Mouse (Mus musculus) forebrain, embryonic 16.5 days (tissue): Measurements from ENCODE around the gene Hcfc2. TPM values are rescaled to one million over a fixed set of nuclear protein-coding genes. Genes with fewer than 3 reads are reported as not detected.

Experiments used
- ATAC-seq: fragments of 200-750 bp; cut with Nextera tagmentation; 2 replicates; pipeline ENCODE4 v1.8.0; 2017; ENCODE audit warnings: mild to moderate bottlenecking, moderate library complexity
- H3K27ac ChIP-seq: fragments of 300-500 bp; sonication (generic); 2 replicates; pipeline ENCODE4 v1.5.1; 2014; ENCODE audit warnings: low read length, control low read depth
- H3K27me3 ChIP-seq: fragments of 300-500 bp; sonication (generic); replicated peaks from 2 replicates; pipeline ENCODE4 v1.6.1; 2014; ENCODE audit warnings: low read length; ENCODE audit not compliant: control insufficient read depth, insufficient read depth
- H3K36me3 ChIP-seq: fragments of 300-500 bp; sonication (generic); 2 replicates; pipeline ENCODE4 v1.6.1; 2014; ENCODE audit not compliant: control insufficient read depth, insufficient read depth
- H3K4me1 ChIP-seq: fragments of 300-500 bp; sonication (generic); replicated peaks from 2 replicates; pipeline ENCODE4 v1.6.1; 2014; ENCODE audit warnings: low read length; ENCODE audit not compliant: control insufficient read depth, insufficient read depth
- H3K4me2 ChIP-seq: fragments of 300-500 bp; sonication (generic); 2 replicates; pipeline ENCODE4 v1.6.1; 2014; ENCODE audit warnings: mild to moderate bottlenecking, low read length, control low read depth
- H3K4me3 ChIP-seq: fragments of 300-500 bp; sonication (generic); replicated peaks from 2 replicates; pipeline ENCODE4 v1.5.1; 2014; ENCODE audit warnings: mild to moderate bottlenecking, low read length, control low read depth
- H3K9ac ChIP-seq: fragments of 300-500 bp; sonication (generic); replicated peaks from 2 replicates; pipeline ENCODE4 v1.6.1; 2014; ENCODE audit warnings: low read depth, low read length, control low read depth
- H3K9me3 ChIP-seq: fragments of 300-500 bp; sonication (generic); 2 replicates; pipeline ENCODE4 v1.6.1; 2016; ENCODE audit warnings: low read length; ENCODE audit not compliant: control insufficient read depth
- WGBS: fragments of 180-500 bp; shearing (Covaris S2); extraction: QIAGEN DNeasy Blood & Tissue Kit; methylation state at CpG from one replicate; pipeline ENCODE4 v1.1.7; 2014; 5-methylcytosine and 5-hydroxymethylcytosine counted together
- polyA plus RNA-seq: library from polyadenylated mRNA; unstranded; fragments of >200 nt; fragmentation: Nextera tagmentation; extraction: Ambion mirVana; gene quantifications from 2 replicates; pipeline ENCODE4 v1.2.1, GENCODE M21; 2015

Gene Hcfc2
- polyA plus RNA-seq: 54.6 and 59.7 TPM in 2 replicates

DNA sequence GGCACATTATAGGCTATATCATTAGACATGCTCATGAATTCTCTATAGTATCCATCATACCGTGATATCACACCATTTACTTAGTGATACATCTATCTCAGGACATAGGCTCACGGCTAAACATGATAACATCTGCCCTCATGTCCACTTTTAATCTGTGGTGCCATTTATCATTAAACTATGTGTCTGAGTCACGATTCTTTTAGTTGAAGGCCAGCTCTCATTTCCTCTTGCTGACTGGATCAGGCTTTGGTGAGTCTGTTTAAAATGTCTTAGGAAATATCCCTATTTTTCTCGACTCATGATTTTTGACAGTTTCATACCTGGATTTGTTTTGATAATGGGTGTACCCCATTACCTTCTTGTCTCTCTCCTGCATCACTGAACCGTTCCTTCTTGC is at the start of gene Hcfc2:
Hcfc2 (plus strand) TSS at position 205 of the 400 bp plus-strand sequence.
- H3K27ac ChIP-seq: no peak within 1 kb of the TSS
- 90% methylated on average over 5 of the region's 5 CpGs for WGBS

GRCm38 (mm10) chr10:82647205-82647811 is 48.7 kb upstream of the Hcfc2 start:
- Histone ChIP-seq H3K27me3 (no peaks in the 10 kb centered on the region), H3K4me3 (no peak overlapping the region), H3K27ac (no peak overlapping the region), H3K36me3 (peaks cover 39% of the 10 kb centered on the region), H3K4me1 (no peaks in the 10 kb centered on the region), H3K9me3 (no peaks in the 10 kb centered on the region), H3K4me2 (no peak overlapping the region), H3K9ac (no peak overlapping the region)
- 96% methylated on average over 17 of the region's 17 CpGs for WGBS
- no peak for ATAC-seq

More for the DNA sequence above, at the start of gene Hcfc2:
- Histone ChIP-seq H3K4me1 (peaks cover 15% of the 10 kb centered on the region), H3K36me3 (no peaks in the 10 kb centered on the region), H3K9ac (no peak within 1 kb of the TSS), H3K27me3 (no peaks in the 10 kb centered on the region), H3K9me3 (no peaks in the 10 kb centered on the region), H3K4me3 (no peak within 1 kb of the TSS), H3K4me2 (no peak within 1 kb of the TSS)
- ATAC-seq: no peak

GRCm38 (mm10) chr10:82651221-82651620 is 44.7 kb upstream of the Hcfc2 start:
- Histone ChIP-seq H3K9ac (no peak overlapping the region), H3K4me2 (no peak overlapping the region), H3K36me3 (peaks cover 18% of the 10 kb centered on the region), H3K27me3 (no peaks in the 10 kb centered on the region), H3K27ac (no peak overlapping the region), H3K9me3 (no peaks in the 10 kb centered on the region), H3K4me1 (no peaks in the 10 kb centered on the region), H3K4me3 (no peak overlapping the region)
- 90% methylated on average over 5 of the region's 5 CpGs for WGBS
- ATAC-seq: no peak

GRCm38 (mm10) chr10:82652625-82653024 is 43.3 kb upstream of the Hcfc2 start:
- Histone ChIP-seq H3K27me3 (no peaks in the 10 kb centered on the region), H3K9ac (no peak overlapping the region), H3K4me3 (no peak overlapping the region), H3K36me3 (peaks cover 13% of the 10 kb centered on the region), H3K27ac (no peak overlapping the region), H3K4me1 (no peaks in the 10 kb centered on the region), H3K9me3 (no peaks in the 10 kb centered on the region), H3K4me2 (no peak overlapping the region)
- ATAC-seq: no peak
- WGBS: 80% methylated on average over 5 of the region's 5 CpGs

GRCm38 (mm10) chr10:82654581-82654980 is 41.4 kb upstream of the Hcfc2 start:
- Histone ChIP-seq H3K4me1 (no peaks in the 10 kb centered on the region), H3K4me2 (no peak overlapping the region), H3K9me3 (no peaks in the 10 kb centered on the region), H3K27me3 (no peaks in the 10 kb centered on the region), H3K27ac (no peak overlapping the region), H3K4me3 (no peak overlapping the region), H3K9ac (no peak overlapping the region), H3K36me3 (peaks cover 9% of the 10 kb centered on the region)
- ATAC-seq: no peak
- 92% methylated on average over 3 of the region's 3 CpGs for WGBS

- ATAC-seq: no peak
- Histone ChIP-seq H3K9ac (no peak overlapping the region; the same call in 1 of the 2 replicates), H3K36me3 (no peaks in the 10 kb centered on the region), H3K9me3 (no peaks in the 10 kb centered on the region), H3K4me2 (peak overlapping the region; percentile 22), H3K4me3 (no peak overlapping the region), H3K27ac (peak overlapping the region; percentile 91), H3K4me1 (peaks cover 13% of the 10 kb centered on the region), H3K27me3 (no peaks in the 10 kb centered on the region)
- WGBS: 83% methylated on average over 8 of the region's 8 CpGs
Measured at GRCm38 (mm10) chr10:82661820-82662219, 34.1 kb upstream of the Hcfc2 start.

- Histone ChIP-seq H3K27ac (peak overlapping the region; percentile 91), H3K36me3 (no peaks in the 10 kb centered on the region), H3K4me3 (no peak overlapping the region), H3K9ac (no peak overlapping the region), H3K9me3 (no peaks in the 10 kb centered on the region), H3K4me2 (peak overlapping the region; percentile 22; the same call in 1 of the 2 replicates), H3K27me3 (no peaks in the 10 kb centered on the region), H3K4me1 (peaks cover 14% of the 10 kb centered on the region)
- peak; percentile 92 for ATAC-seq
- 51% methylated on average over 14 of the region's 14 CpGs for WGBS
Measured at GRCm38 (mm10) chr10:82662267-82662990, 33.5 kb upstream of the Hcfc2 start.

DNA sequence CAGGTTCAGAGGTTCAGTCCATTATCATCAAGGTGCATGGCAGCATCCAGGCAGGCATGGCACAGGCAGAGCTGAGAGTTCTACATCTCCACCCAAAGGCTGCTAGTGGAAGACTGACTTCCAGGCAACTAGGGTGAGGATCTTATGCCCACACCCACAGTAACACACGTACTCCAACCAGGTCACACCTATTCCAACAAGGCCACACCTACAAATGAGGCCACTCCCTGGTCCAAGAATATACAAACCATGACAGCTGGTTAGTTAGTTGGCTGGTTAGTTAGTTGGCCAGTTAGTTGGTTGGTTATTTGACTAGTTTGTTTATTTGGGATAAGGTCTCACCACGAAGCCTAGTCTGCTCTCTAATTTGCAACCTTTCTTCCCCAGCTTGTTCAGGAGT is 32.7 kb upstream of the Hcfc2 start:
- H3K27me3 ChIP-seq: no peaks in the 10 kb centered on the region
- H3K9ac ChIP-seq: no peak overlapping the region
- no peak overlapping the region for H3K4me3 ChIP-seq
- H3K4me1 ChIP-seq: peaks cover 14% of the 10 kb centered on the region
- no peak overlapping the region for H3K4me2 ChIP-seq
- no peak for ATAC-seq
- H3K9me3 ChIP-seq: no peaks in the 10 kb centered on the region
- peak overlapping the region; percentile 91 for H3K27ac ChIP-seq
- H3K36me3 ChIP-seq: no peaks in the 10 kb centered on the region
- WGBS: 88% methylated on average over 2 of the region's 2 CpGs

DNA sequence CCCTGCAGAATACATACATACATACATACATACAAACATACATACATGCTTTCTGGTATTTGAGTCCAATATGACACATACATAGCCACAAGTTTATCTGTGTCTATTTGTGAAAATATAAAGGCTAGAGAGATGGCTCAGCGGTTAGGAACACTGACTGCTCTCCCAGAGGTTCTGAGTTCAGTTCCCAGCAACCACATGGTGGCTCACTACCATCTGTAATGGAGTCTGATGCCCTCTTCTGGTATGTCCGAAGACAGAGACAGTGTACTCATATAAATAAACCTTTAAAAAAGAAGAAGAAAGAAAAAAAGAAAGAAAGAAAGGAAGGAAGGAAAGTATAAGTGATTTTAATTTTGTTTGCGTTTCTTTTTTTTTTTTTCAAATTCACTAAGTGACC is 30.0 kb upstream of the Hcfc2 start:
- H3K27ac ChIP-seq: no peak overlapping the region
- no peak overlapping the region for H3K4me2 ChIP-seq
- no peak for ATAC-seq
- H3K27me3 ChIP-seq: no peaks in the 10 kb centered on the region
- H3K9ac ChIP-seq: no peak overlapping the region
- WGBS: 67% methylated on average over 3 of the region's 3 CpGs
- no peaks in the 10 kb centered on the region for H3K36me3 ChIP-seq
- H3K4me1 ChIP-seq: peaks cover 14% of the 10 kb centered on the region
- H3K4me3 ChIP-seq: no peak overlapping the region
- H3K9me3 ChIP-seq: no peaks in the 10 kb centered on the region
